Mouse (Mus musculus) forebrain, embryonic 14.5 days (tissue): ENCODE results near the gene Gm9821. TPM values are rescaled to one million over a fixed set of nuclear protein-coding genes. Genes with fewer than 3 reads are reported as not detected.

ENCODE experiments used
- ATAC-seq: fragments of 200-750 bp; cut with Nextera tagmentation; 2 replicates; pipeline ENCODE4 v1.8.0; 2017; ENCODE audit warnings: mild to moderate bottlenecking, moderate library complexity
- DNase-seq: peaks from one replicate; pipeline ENCODE4 v3.0.0-alpha.2; 2015; ENCODE audit warnings: low spot score
- H3K27ac ChIP-seq: fragments of 300-500 bp; sonication (generic); 2 replicates; pipeline ENCODE4 v1.5.1; 2014; ENCODE audit warnings: low read depth, mild to moderate bottlenecking, control low read depth, low read length, moderate library complexity
- H3K27me3 ChIP-seq: fragments of 300-500 bp; sonication (generic); replicated peaks from 2 replicates; pipeline ENCODE4 v1.6.1; 2014; ENCODE audit warnings: low read length, control low read depth, mixed read lengths; ENCODE audit not compliant: control insufficient read depth, insufficient read depth
- H3K36me3 ChIP-seq: fragments of 300-500 bp; sonication (generic); 2 replicates; pipeline ENCODE4 v1.6.1; 2014; ENCODE audit warnings: low read length, control low read depth; ENCODE audit not compliant: control insufficient read depth, insufficient read depth
- H3K4me1 ChIP-seq: fragments of 300-500 bp; sonication (generic); 2 replicates; pipeline ENCODE4 v1.6.1; 2014; ENCODE audit warnings: antibody characterized with exemption, low read length, control low read depth; ENCODE audit not compliant: control insufficient read depth, insufficient read depth
- H3K4me2 ChIP-seq: fragments of 300-500 bp; sonication (generic); 2 replicates; pipeline ENCODE4 v1.6.1; 2014; ENCODE audit warnings: mild to moderate bottlenecking, control low read depth, low read length
- H3K4me3 ChIP-seq: fragments of 300-500 bp; sonication (generic); 2 replicates; pipeline ENCODE4 v1.5.1; 2014; ENCODE audit warnings: low read depth, low read length, control low read depth
- H3K9ac ChIP-seq: fragments of 300-500 bp; sonication (generic); 2 replicates; pipeline ENCODE4 v1.6.1; 2014; ENCODE audit warnings: mild to moderate bottlenecking, low read length, control low read depth, moderate library complexity
- H3K9me3 ChIP-seq: fragments of 300-500 bp; sonication (generic); replicated peaks from 2 replicates; pipeline ENCODE4 v1.6.1; 2016; ENCODE audit warnings: low read length, control low read depth, mixed read lengths; ENCODE audit not compliant: control insufficient read depth
- WGBS: fragments of 180-500 bp; shearing (Covaris S2); extraction: QIAGEN DNeasy Blood & Tissue Kit; methylation state at CpG from one replicate; pipeline ENCODE4 v1.1.7; 2014; 5-methylcytosine and 5-hydroxymethylcytosine counted together
- polyA plus RNA-seq: library from polyadenylated mRNA; unstranded; fragments of >200 nt; fragmentation: Nextera tagmentation; extraction: Ambion mirVana; gene quantifications from 2 replicates; pipeline ENCODE4 v1.2.1, GENCODE M21; 2014

Gm9821 gene
- polyA plus RNA-seq, 1 experiment from 2014 or later, result 0.20 TPM

GRCm38 (mm10) chr2:91913328-91914110 lies 32.0 kb upstream of the Gm9821 start:
- no peak for ATAC-seq
- Histone ChIP-seq H3K9me3 (no peaks in the 10 kb centered on the region), H3K4me1 (no peaks in the 10 kb centered on the region), H3K27me3 (no peaks in the 10 kb centered on the region), H3K36me3 (peaks cover 85% of the 10 kb centered on the region), H3K4me2 (no peak overlapping the region), H3K27ac (no peak overlapping the region), H3K9ac (no peak overlapping the region), H3K4me3 (no peak overlapping the region)
- WGBS, result 83% methylated on average over 7 of the region's 7 CpGs
- no peak for DNase-seq

GRCm38 (mm10) chr2:91916346-91916977 lies 29.0 kb upstream of the Gm9821 start:
- Histone ChIP-seq H3K27ac (no peak overlapping the region), H3K4me3 (no peak overlapping the region), H3K9ac (no peak overlapping the region), H3K9me3 (no peaks in the 10 kb centered on the region), H3K27me3 (peaks cover 12% of the 10 kb centered on the region), H3K4me2 (no peak overlapping the region), H3K4me1 (peaks cover 3% of the 10 kb centered on the region; the same call in 1 of the 2 replicates), H3K36me3 (peaks cover 67% of the 10 kb centered on the region)
- ATAC-seq (no peak), DNase-seq (no peak)
- WGBS, result 92% methylated on average over 7 of the region's 7 CpGs

DNA sequence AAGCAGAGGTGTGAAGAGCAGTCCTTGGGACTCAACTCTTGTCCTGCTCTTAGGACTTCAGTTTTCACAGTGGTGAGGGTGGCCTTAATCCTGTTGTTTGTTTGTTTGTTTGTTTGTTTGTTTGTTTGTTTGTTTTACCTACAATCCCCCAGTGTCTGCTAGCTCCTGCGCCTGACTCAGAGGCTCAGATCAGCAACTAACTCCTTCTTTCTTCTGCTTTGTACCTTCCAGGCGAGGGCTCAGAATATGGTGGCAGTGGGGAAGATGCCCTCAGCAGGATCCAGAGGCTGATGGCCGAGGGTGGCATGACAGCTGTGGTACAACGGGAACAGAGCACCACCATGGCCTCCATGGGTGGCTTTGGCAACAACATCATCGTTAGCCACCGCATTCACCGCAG lies 28.4 kb upstream of the Gm9821 start:
- ATAC-seq, result no peak
- Histone ChIP-seq H3K36me3 (peaks cover 61% of the 10 kb centered on the region), H3K27me3 (peaks cover 13% of the 10 kb centered on the region), H3K27ac (no peak overlapping the region), H3K9ac (no peak overlapping the region), H3K4me1 (peaks cover 5% of the 10 kb centered on the region; the same call in 1 of the 2 replicates), H3K4me2 (no peak overlapping the region), H3K9me3 (no peaks in the 10 kb centered on the region), H3K4me3 (no peak overlapping the region)
- DNase-seq, result no peak
- WGBS, result 84% methylated on average over 7 of the region's 7 CpGs

GRCm38 (mm10) chr2:91920130-91920529 lies 25.4 kb upstream of the Gm9821 start:
- no peak overlapping the region for H3K4me2 ChIP-seq
- ATAC-seq, result no peak
- 81% methylated on average over 4 of the region's 4 CpGs for WGBS
- peaks cover 5% of the 10 kb centered on the region; the same call in 1 of the 2 replicates for H3K4me1 ChIP-seq
- H3K36me3 ChIP-seq, result peaks cover 31% of the 10 kb centered on the region
- no peak overlapping the region for H3K9ac ChIP-seq
- no peaks in the 10 kb centered on the region for H3K9me3 ChIP-seq
- H3K27ac ChIP-seq, result no peak overlapping the region
- peaks cover 38% of the 10 kb centered on the region for H3K27me3 ChIP-seq
- DNase-seq, result no peak
- no peak overlapping the region for H3K4me3 ChIP-seq

DNA sequence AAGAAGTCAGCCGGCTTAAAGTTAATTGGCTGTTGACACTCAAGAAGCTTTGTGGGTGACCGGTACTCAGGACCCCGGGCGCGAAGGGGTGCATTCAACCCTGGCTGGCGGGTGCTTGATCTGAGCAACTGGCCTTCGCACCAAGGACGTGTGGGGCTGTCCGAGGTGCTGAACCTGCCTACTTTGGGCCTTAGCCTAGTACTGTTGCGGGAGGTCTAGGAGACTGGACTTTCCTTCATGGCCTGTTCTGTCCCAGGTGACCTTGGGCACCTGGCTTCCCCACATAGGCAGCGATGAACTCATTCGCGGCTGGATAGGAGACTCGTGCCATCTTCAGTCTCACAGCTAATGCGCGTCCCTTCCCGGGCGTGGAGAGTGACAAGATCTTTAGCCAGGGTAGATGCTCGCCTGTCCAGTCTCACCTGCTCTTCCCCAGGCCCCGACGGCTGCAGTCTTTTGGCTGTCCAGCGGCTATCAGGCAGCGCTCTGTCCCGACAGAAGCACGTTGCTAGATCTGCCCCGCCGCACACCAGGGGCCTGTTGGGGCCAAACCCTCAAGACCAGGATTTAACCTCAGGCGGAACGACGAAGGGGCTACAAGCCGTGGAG lies 24.2 kb upstream of the Gm9821 start:
- peak overlapping the region; percentile 82 for H3K4me2 ChIP-seq
- peaks cover 21% of the 10 kb centered on the region for H3K36me3 ChIP-seq
- peak overlapping the region; percentile 58 for H3K4me3 ChIP-seq
- no peak for DNase-seq
- peak; percentile 0; the same call in 1 of the 2 replicates for ATAC-seq
- H3K27ac ChIP-seq, result no peak overlapping the region
- WGBS, result 5% methylated on average over 31 of the region's 31 CpGs
- H3K9ac ChIP-seq, result peak overlapping the region; percentile 58
- peaks cover 5% of the 10 kb centered on the region; the same call in 1 of the 2 replicates for H3K4me1 ChIP-seq
- H3K9me3 ChIP-seq, result no peaks in the 10 kb centered on the region
- peaks cover 40% of the 10 kb centered on the region for H3K27me3 ChIP-seq

- Histone ChIP-seq H3K27ac (no peak overlapping the region), H3K4me2 (peak overlapping the region; percentile 82), H3K9me3 (no peaks in the 10 kb centered on the region), H3K4me1 (peaks cover 5% of the 10 kb centered on the region; the same call in 1 of the 2 replicates), H3K4me3 (peak overlapping the region; percentile 58), H3K36me3 (peaks cover 15% of the 10 kb centered on the region), H3K9ac (peak overlapping the region; percentile 58), H3K27me3 (peaks cover 40% of the 10 kb centered on the region)
- DNase-seq (peak; percentile 84), ATAC-seq (peak; percentile 81)
- under 1% methylated on average over 62 of the region's 64 CpGs for WGBS
Observed at GRCm38 (mm10) chr2:91921790-91922570, 23.5 kb upstream of the Gm9821 start.

- WGBS, result 2% methylated on average over 37 of the region's 37 CpGs
- DNase-seq (no peak), ATAC-seq (no peak)
- Histone ChIP-seq H3K27me3 (peaks cover 40% of the 10 kb centered on the region), H3K27ac (no peak overlapping the region), H3K36me3 (peaks cover 7% of the 10 kb centered on the region), H3K4me3 (peak overlapping the region; percentile 58), H3K4me1 (peaks cover 5% of the 10 kb centered on the region; the same call in 1 of the 2 replicates), H3K9ac (peak overlapping the region; percentile 58), H3K4me2 (peak overlapping the region; percentile 82), H3K9me3 (no peaks in the 10 kb centered on the region)
Observed at GRCm38 (mm10) chr2:91922586-91923414, 22.7 kb upstream of the Gm9821 start.
